Mouse (Mus musculus) embryonic facial prominence, embryonic 13.5 days (tissue): ENCODE data around the gene Med29. TPM values are rescaled to one million over a fixed set of nuclear protein-coding genes. Genes with fewer than 3 reads are reported as not detected.
A peak's percentile ranks its signal among the peaks of the same experiment; 100 is the strongest.

ENCODE experiments used
- ATAC-seq: fragments of 200-750 bp; cut with Nextera tagmentation; 2 replicates; pipeline ENCODE4 v1.8.0; 2017; ENCODE audit warnings: low read depth; ENCODE audit not compliant: insufficient number of reproducible peaks, insufficient read depth, low FRiP score, low TSS enrichment
- H3K27ac ChIP-seq: fragments of 300-500 bp; sonication (generic); 2 replicates; pipeline ENCODE4 v1.5.1; 2015; ENCODE audit warnings: moderate library complexity, mild to moderate bottlenecking, inconsistent platforms
- H3K27me3 ChIP-seq: fragments of 300-500 bp; sonication (generic); 2 replicates; pipeline ENCODE4 v1.6.1; 2015; ENCODE audit warnings: mild to moderate bottlenecking, inconsistent platforms
- H3K36me3 ChIP-seq: fragments of 300-500 bp; sonication (generic); 2 replicates; pipeline ENCODE4 v1.6.1; 2015; ENCODE audit warnings: mild to moderate bottlenecking, inconsistent platforms
- H3K4me1 ChIP-seq: fragments of 300-500 bp; sonication (generic); 2 replicates; pipeline ENCODE4 v1.6.1; 2015; ENCODE audit warnings: inconsistent platforms
- H3K4me2 ChIP-seq: fragments of 300-500 bp; sonication (generic); 2 replicates; pipeline ENCODE4 v1.6.1; 2015; ENCODE audit warnings: moderate library complexity, mild to moderate bottlenecking, inconsistent platforms
- H3K4me3 ChIP-seq: fragments of 300-500 bp; sonication (generic); 2 replicates; pipeline ENCODE4 v1.5.1; 2015; ENCODE audit warnings: mild to moderate bottlenecking, inconsistent platforms
- H3K9ac ChIP-seq: fragments of 300-500 bp; sonication (generic); 2 replicates; pipeline ENCODE4 v1.6.1; 2015; ENCODE audit warnings: mild to moderate bottlenecking, inconsistent platforms
- H3K9me3 ChIP-seq: fragments of 300-500 bp; sonication (generic); 2 replicates; pipeline ENCODE4 v1.6.1; 2016; ENCODE audit warnings: inconsistent platforms
- WGBS: fragments of 180-500 bp; shearing (Covaris S2); methylation state at CpG from one replicate; pipeline ENCODE4 v1.1.7; 2015; ENCODE audit warnings: mixed read lengths; 5-methylcytosine and 5-hydroxymethylcytosine counted together
- polyA plus RNA-seq: library from polyadenylated mRNA; unstranded; fragments of >200 nt; fragmentation: Nextera tagmentation; extraction: Ambion mirVana; gene quantifications from 2 replicates; pipeline ENCODE4 v1.2.1, GENCODE M21; 2015

The Med29 gene
- polyA plus RNA-seq: 40.5 and 53.5 TPM in 2 replicates

GRCm38 (mm10) chr7:28392429-28393271, at the start of gene Med29, which contains the start of gene Paf1:
TSS of gene Med29 (minus strand) at chr7:28392708.
TSS of gene Paf1 (plus strand) at chr7:28392951.
- ATAC-seq: peak; percentile 93
- H3K4me2 ChIP-seq: peak within 1 kb of the TSS; percentile 96
- H3K27ac ChIP-seq: peak within 1 kb of the TSS; percentile 81
- H3K27me3 ChIP-seq: no peaks in the 10 kb centered on the region
- WGBS: under 1% methylated on average over 58 of the region's 58 CpGs
- H3K9me3 ChIP-seq: no peaks in the 10 kb centered on the region
- H3K4me1 ChIP-seq: peaks cover 17% of the 10 kb centered on the region
- peaks cover 54% of the 10 kb centered on the region for H3K36me3 ChIP-seq
- H3K9ac ChIP-seq: peak within 1 kb of the TSS; percentile 92
- H3K4me3 ChIP-seq: peak within 1 kb of the TSS; percentile 94

GRCm38 (mm10) chr7:28441776-28442485, 49.4 kb upstream of the Med29 start:
- Histone ChIP-seq H3K9ac (no peak overlapping the region), H3K36me3 (no peaks in the 10 kb centered on the region), H3K27ac (no peak overlapping the region), H3K4me3 (no peak overlapping the region), H3K4me1 (peaks cover 5% of the 10 kb centered on the region; the same call in 1 of the 2 replicates), H3K27me3 (peaks cover 9% of the 10 kb centered on the region), H3K4me2 (no peak overlapping the region), H3K9me3 (no peaks in the 10 kb centered on the region)
- no peak for ATAC-seq
- 88% methylated on average over 14 of the region's 14 CpGs for WGBS

DNA sequence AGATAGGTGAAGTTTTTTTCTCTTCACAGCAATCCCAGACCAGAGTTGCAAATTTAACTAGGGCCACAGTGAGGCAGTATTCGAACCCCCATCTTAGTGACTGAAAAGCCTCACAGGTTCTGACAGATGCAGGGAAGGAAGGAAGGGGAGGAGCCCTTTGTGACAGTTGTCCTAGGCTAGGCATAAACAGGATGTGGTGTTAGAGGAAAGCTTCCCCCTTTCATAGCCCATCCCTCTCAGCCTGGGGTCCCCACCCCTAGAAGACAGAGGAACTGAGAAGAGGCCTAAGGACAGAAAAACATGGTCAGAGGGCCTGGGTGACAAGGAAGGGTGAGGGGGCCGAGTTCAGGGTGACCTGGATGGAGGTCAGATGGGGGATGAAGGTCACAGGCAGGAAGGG, 48.2 kb upstream of the Med29 start:
- Histone ChIP-seq H3K36me3 (no peaks in the 10 kb centered on the region), H3K9me3 (no peaks in the 10 kb centered on the region), H3K4me2 (no peak overlapping the region), H3K27me3 (peaks cover 5% of the 10 kb centered on the region), H3K4me3 (no peak overlapping the region), H3K27ac (no peak overlapping the region), H3K4me1 (peaks cover 5% of the 10 kb centered on the region; the same call in 1 of the 2 replicates), H3K9ac (no peak overlapping the region)
- WGBS: 44% methylated on average over 2 of the region's 2 CpGs
- ATAC-seq: no peak

DNA sequence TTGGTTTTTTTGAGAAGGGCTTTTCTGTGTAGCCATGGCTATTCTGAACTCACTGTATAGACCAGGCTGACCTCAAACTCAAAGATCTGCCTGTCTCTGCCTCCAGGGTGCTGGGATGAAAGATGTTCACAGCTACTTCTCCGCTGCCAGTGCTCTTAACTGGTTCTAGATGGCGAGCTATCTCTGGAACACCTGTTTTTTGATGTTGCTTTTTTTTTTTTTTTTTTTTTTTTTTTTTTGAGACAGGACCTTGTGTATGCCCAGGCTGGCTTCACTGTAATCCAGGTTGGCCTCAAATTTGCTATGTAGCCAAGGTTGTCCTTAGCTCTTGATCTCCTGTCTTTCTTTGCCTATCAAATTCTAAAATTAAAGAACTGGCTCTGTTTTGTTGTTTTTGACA, 46.3 kb upstream of the Med29 start:
- WGBS: 73% methylated on average over 2 of the region's 2 CpGs
- H3K9ac ChIP-seq: no peak overlapping the region
- no peaks in the 10 kb centered on the region for H3K36me3 ChIP-seq
- peaks cover 21% of the 10 kb centered on the region for H3K4me1 ChIP-seq
- H3K4me2 ChIP-seq: no peak overlapping the region
- no peak for ATAC-seq
- H3K27ac ChIP-seq: no peak overlapping the region
- no peaks in the 10 kb centered on the region for H3K27me3 ChIP-seq
- no peak overlapping the region for H3K4me3 ChIP-seq
- H3K9me3 ChIP-seq: no peaks in the 10 kb centered on the region

DNA sequence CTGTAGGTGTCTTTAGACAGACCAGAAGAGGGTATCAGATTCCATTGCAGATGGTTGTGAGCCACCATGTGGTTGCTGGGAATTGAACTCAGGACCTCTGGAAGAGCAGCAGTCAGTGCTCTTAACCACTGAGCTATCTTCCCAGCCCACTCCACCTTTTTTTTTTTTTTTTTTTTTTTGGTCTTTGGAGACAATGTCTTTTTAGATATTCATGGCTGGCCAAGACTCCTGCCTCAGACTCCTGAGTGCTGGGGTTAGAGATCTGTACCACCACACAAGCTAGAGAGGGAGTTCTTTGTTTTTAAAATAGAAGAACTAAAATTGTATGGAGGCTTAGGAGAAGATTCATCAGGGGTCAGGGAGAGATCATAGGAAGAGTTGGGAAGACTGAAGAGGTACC, 45.5 kb upstream of the Med29 start:
- Histone ChIP-seq H3K27ac (no peak overlapping the region), H3K4me2 (no peak overlapping the region), H3K4me3 (no peak overlapping the region), H3K4me1 (peaks cover 29% of the 10 kb centered on the region), H3K36me3 (no peaks in the 10 kb centered on the region), H3K9me3 (no peaks in the 10 kb centered on the region), H3K9ac (no peak overlapping the region), H3K27me3 (no peaks in the 10 kb centered on the region)
- no peak for ATAC-seq

GRCm38 (mm10) chr7:28436932-28437570, 44.5 kb upstream of the Med29 start, which contains the start of gene Gmfg:
TSS of gene Gmfg (plus strand) at chr7:28437447.
- H3K27me3 ChIP-seq: no peaks in the 10 kb centered on the region
- H3K9ac ChIP-seq: peak within 1 kb of the TSS; percentile 98
- peak within 1 kb of the TSS; percentile 60; the same call in 1 of the 2 replicates for H3K27ac ChIP-seq
- H3K36me3 ChIP-seq: peaks cover 8% of the 10 kb centered on the region; the same call in 1 of the 2 replicates
- 3% methylated on average over 16 of the region's 16 CpGs for WGBS
- peak within 1 kb of the TSS; percentile 86 for H3K4me3 ChIP-seq
- peaks cover 38% of the 10 kb centered on the region for H3K4me1 ChIP-seq
- peak; percentile 21; the same call in 1 of the 2 replicates for ATAC-seq
- no peaks in the 10 kb centered on the region for H3K9me3 ChIP-seq
- peak within 1 kb of the TSS; percentile 85 for H3K4me2 ChIP-seq

GRCm38 (mm10) chr7:28436271-28436904, 43.9 kb upstream of the Med29 start:
- H3K27ac ChIP-seq: peak overlapping the region; percentile 60; the same call in 1 of the 2 replicates
- no peaks in the 10 kb centered on the region for H3K9me3 ChIP-seq
- peaks cover 12% of the 10 kb centered on the region; the same call in 1 of the 2 replicates for H3K36me3 ChIP-seq
- WGBS: under 1% methylated on average over 53 of the region's 64 CpGs
- peak overlapping the region; percentile 86 for H3K4me3 ChIP-seq
- H3K9ac ChIP-seq: peak overlapping the region; percentile 98
- no peaks in the 10 kb centered on the region for H3K27me3 ChIP-seq
- peak overlapping the region; percentile 85 for H3K4me2 ChIP-seq
- peak; percentile 100 for ATAC-seq
- peaks cover 42% of the 10 kb centered on the region for H3K4me1 ChIP-seq

- H3K4me1 ChIP-seq: peaks cover 42% of the 10 kb centered on the region
- WGBS: 0% methylated on average over 11 of the region's 70 CpGs
- peak overlapping the region; percentile 86 for H3K4me3 ChIP-seq
- no peaks in the 10 kb centered on the region for H3K9me3 ChIP-seq
- H3K9ac ChIP-seq: peak overlapping the region; percentile 98
- no peaks in the 10 kb centered on the region for H3K27me3 ChIP-seq
- H3K27ac ChIP-seq: peak overlapping the region; percentile 60
- ATAC-seq: peak; percentile 44
- H3K36me3 ChIP-seq: peaks cover 18% of the 10 kb centered on the region; the same call in 1 of the 2 replicates
- H3K4me2 ChIP-seq: peak overlapping the region; percentile 85
These were observed 43.3 kb upstream of the Med29 start for GRCm38 (mm10) chr7:28435660-28436259.

DNA sequence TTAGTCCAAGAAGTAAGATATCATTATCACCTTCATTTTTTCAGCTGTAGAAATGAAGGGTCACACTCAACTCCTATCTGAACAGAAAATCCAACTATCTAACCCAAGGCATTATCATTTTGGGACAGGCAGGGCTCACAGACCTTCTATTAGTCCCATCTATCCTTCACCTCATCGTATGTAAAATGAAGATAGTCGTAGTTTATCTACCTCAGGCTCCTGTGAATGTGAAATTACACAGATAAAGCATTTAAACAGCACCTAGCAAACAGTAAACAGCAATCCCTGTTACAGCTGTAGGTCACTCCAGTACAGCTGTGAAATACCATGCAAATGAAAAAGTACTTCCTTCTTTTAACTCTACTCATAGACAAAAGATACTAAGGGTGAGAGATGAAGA, 39.7 kb upstream of the Med29 start:
- Histone ChIP-seq H3K9me3 (no peaks in the 10 kb centered on the region), H3K4me3 (no peak overlapping the region), H3K4me2 (no peak overlapping the region), H3K36me3 (peaks cover 24% of the 10 kb centered on the region; the same call in 1 of the 2 replicates), H3K4me1 (peaks cover 41% of the 10 kb centered on the region), H3K27ac (no peak overlapping the region), H3K27me3 (no peaks in the 10 kb centered on the region), H3K9ac (no peak overlapping the region)
- WGBS: 92% methylated on average over 2 of the region's 2 CpGs
- ATAC-seq: no peak

- 86% methylated on average over 1 of the region's 1 CpGs for WGBS
- H3K4me2 ChIP-seq: no peak overlapping the region
These were observed 38.0 kb upstream of the Med29 start for GRCm38 (mm10) chr7:28430512-28430911.

More at GRCm38 (mm10) chr7:28430512-28430911, 38.0 kb upstream of the Med29 start:
- Histone ChIP-seq H3K9ac (no peak overlapping the region), H3K36me3 (peaks cover 24% of the 10 kb centered on the region; the same call in 1 of the 2 replicates), H3K4me1 (peaks cover 38% of the 10 kb centered on the region), H3K27me3 (no peaks in the 10 kb centered on the region), H3K27ac (no peak overlapping the region), H3K4me3 (no peak overlapping the region), H3K9me3 (no peaks in the 10 kb centered on the region)
- no peak for ATAC-seq
